Mouse (Mus musculus) small intestine, adult 2 months (tissue): ENCODE data around the gene Manbal.

ENCODE experiments used
- CTCF ChIP-seq: fragments of 200-500 bp; IDR thresholded peaks from 2 replicates; pipeline ENCODE4 v1.5.1; 2012; ENCODE audit warnings: low read depth, mild to moderate bottlenecking, control low read depth, inconsistent platforms, low read length, moderate library complexity, mixed read lengths; ENCODE audit not compliant: insufficient replicate concordance, insufficient read length; ENCODE audit errors: extremely low read depth
- POLR2A ChIP-seq: fragments of 200-500 bp; IDR thresholded peaks from 2 replicates; pipeline ENCODE4 v1.6.1; 2012; ENCODE audit warnings: low read depth, mild to moderate bottlenecking, control low read depth, inconsistent platforms, low read length, moderate library complexity

- TF ChIP-seq POLR2A (no peak), CTCF (no peak)
These were observed 27.1 kb upstream of the Manbal start for GRCm38 (mm10) chr2:157340221-157340741.
